Mouse (Mus musculus): ENCODE data around the gene Bmper. TPM values are rescaled to one million over a fixed set of nuclear protein-coding genes. Genes with fewer than 3 reads are reported as not detected.

Gene Bmper
- polyA plus RNA-seq, 1 experiment = not detected

- Histone ChIP-seq H3K4me1 (no peaks in the 10 kb centered on the region), H3K9me3 (0 out of 2 replicates have a peak, but pooled peaks cover 3% of the 10 kb centered on the region), H3K4me3 (replicated peaks) (no peak overlapping the region), H3K27me3 (replicated peaks) (no peaks in the 10 kb centered on the region), H3K36me3 (replicated peaks; ENCODE audit: low read length) (no peaks in the 10 kb centered on the region)
- no peak for TF ChIP-seq GATA1 (IDR thresholded peaks at IDR 0.05; ENCODE audit: borderline replicate concordance, low read length)
- no peak for TF ChIP-seq FLI1 (IDR thresholded peaks at IDR 0.05; ENCODE audit: low read length)
Observed at GRCm38 (mm10) chr9:23354201-23354820, 131.4 kb downstream of the Bmper start.

DNA sequence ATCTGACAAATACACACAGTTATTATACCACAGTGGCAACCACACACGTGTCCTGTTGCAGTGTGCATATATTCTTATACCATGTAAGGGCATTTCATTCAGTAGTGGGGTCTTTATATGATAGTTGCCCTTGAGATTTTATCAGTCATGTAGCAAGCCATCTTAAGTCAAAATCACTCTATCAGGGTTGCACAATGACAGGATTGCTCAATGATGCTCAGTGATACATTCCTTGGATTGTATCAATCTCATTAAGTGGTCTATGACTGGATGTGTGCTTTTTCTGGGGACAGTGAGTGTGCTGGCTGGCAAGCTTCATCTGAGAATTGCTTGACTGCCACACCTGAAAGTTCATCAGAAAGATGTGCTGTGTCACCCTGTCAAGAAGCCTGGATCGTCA is 135.2 kb downstream of the Bmper start:
- Histone ChIP-seq H3K4me3 (replicated peaks) (no peak overlapping the region), H3K27me3 (replicated peaks) (no peaks in the 10 kb centered on the region), H3K36me3 (replicated peaks; ENCODE audit: low read length) (no peaks in the 10 kb centered on the region), H3K9me3 (peaks cover 2% of the 10 kb centered on the region; the same call in 1 of the 2 replicates), H3K4me1 (no peaks in the 10 kb centered on the region)
- no peak for TF ChIP-seq GATA1 (IDR thresholded peaks at IDR 0.05; ENCODE audit: borderline replicate concordance, low read length)
- no peak for TF ChIP-seq FLI1 (IDR thresholded peaks at IDR 0.05; ENCODE audit: low read length)

DNA sequence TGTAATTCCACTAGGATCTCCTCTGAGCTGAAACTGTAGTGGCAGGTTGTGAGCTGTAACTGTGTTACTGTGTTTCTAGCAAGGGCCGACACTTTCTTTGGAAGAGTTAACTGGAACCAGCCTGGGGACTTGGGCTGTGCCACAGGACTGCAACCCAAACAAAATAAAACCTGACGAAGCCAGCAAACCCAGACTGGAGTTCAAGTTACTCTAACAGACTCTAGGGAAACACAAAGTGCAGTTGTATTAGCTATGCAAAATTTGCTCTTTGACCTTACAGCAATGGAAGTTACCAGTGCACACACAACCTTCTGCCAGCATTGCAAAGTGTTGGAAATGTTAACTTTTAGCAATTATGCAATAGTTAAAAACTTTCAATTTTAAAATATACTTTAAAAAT is 140.3 kb downstream of the Bmper start:
- no peaks in the 10 kb centered on the region for H3K4me1 ChIP-seq
- no peaks in the 10 kb centered on the region for H3K27me3 ChIP-seq (replicated peaks)
- no peak for TF ChIP-seq FLI1 (IDR thresholded peaks at IDR 0.05; ENCODE audit: low read length)
- TF ChIP-seq GATA1 (IDR thresholded peaks at IDR 0.05; ENCODE audit: borderline replicate concordance, low read length) = no peak
- no peak overlapping the region for H3K4me3 ChIP-seq (replicated peaks)
- no peaks in the 10 kb centered on the region for H3K36me3 ChIP-seq (replicated peaks; ENCODE audit: low read length)
- peaks cover 3% of the 10 kb centered on the region; the same call in 1 of the 2 replicates for H3K9me3 ChIP-seq

DNA sequence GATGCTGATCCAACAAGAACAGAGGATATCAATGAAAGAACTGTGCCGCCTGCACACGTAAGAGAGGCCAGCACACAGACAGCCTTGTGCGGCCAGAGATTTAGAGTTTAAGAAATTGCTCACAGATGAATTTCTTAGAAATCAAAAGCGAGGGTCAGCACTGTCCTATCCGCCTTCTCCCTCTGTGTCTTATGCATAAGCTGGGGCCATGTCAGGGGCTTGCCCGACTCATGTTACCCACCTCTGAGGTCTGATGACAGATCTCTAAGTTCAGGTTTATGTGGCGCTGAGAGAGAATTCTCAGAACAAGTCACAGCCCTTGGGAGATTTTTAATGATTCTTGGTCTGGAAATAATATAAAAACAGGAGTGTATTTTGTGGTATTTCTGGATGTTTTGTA is 140.7 kb downstream of the Bmper start:
- H3K9me3 ChIP-seq = peaks cover 3% of the 10 kb centered on the region; the same call in 1 of the 2 replicates
- no peaks in the 10 kb centered on the region for H3K36me3 ChIP-seq (replicated peaks; ENCODE audit: low read length)
- H3K27me3 ChIP-seq (replicated peaks) = no peaks in the 10 kb centered on the region
- H3K4me3 ChIP-seq (replicated peaks) = no peak overlapping the region
- no peaks in the 10 kb centered on the region for H3K4me1 ChIP-seq
- no peak for TF ChIP-seq GATA1 (IDR thresholded peaks at IDR 0.05; ENCODE audit: borderline replicate concordance, low read length)
- no peak for TF ChIP-seq FLI1 (IDR thresholded peaks at IDR 0.05; ENCODE audit: low read length)

GRCm38 (mm10) chr9:23364047-23364446 is 141.2 kb downstream of the Bmper start:
- H3K36me3 ChIP-seq (replicated peaks; ENCODE audit: low read length) = no peaks in the 10 kb centered on the region
- H3K9me3 ChIP-seq = peaks cover 3% of the 10 kb centered on the region; the same call in 1 of the 2 replicates
- H3K4me3 ChIP-seq (replicated peaks) = no peak overlapping the region
- H3K27me3 ChIP-seq (replicated peaks) = no peaks in the 10 kb centered on the region
- H3K4me1 ChIP-seq = no peaks in the 10 kb centered on the region
- TF ChIP-seq GATA1 (IDR thresholded peaks at IDR 0.05; ENCODE audit: borderline replicate concordance, low read length) (no peak), FLI1 (IDR thresholded peaks at IDR 0.05; ENCODE audit: low read length) (no peak)

GRCm38 (mm10) chr9:23368124-23368523 is 145.2 kb downstream of the Bmper start:
- Histone ChIP-seq H3K27me3 (replicated peaks) (no peaks in the 10 kb centered on the region), H3K4me1 (no peaks in the 10 kb centered on the region), H3K9me3 (0 out of 2 replicates have a peak, but pooled peaks cover 3% of the 10 kb centered on the region), H3K36me3 (replicated peaks; ENCODE audit: low read length) (no peaks in the 10 kb centered on the region), H3K4me3 (replicated peaks) (no peak overlapping the region)
- TF ChIP-seq GATA1 (IDR thresholded peaks at IDR 0.05; ENCODE audit: borderline replicate concordance, low read length) (no peak), FLI1 (IDR thresholded peaks at IDR 0.05; ENCODE audit: low read length) (no peak)

- H3K36me3 ChIP-seq (replicated peaks; ENCODE audit: low read length) = no peaks in the 10 kb centered on the region
- TF ChIP-seq GATA1 (IDR thresholded peaks at IDR 0.05; ENCODE audit: borderline replicate concordance, low read length) = no peak
- no peak for TF ChIP-seq FLI1 (IDR thresholded peaks at IDR 0.05; ENCODE audit: low read length)
- no peak overlapping the region for H3K4me3 ChIP-seq (replicated peaks)
- H3K4me1 ChIP-seq = no peaks in the 10 kb centered on the region
- H3K9me3 ChIP-seq = no peaks in the 10 kb centered on the region
- no peaks in the 10 kb centered on the region for H3K27me3 ChIP-seq (replicated peaks)
Observed at GRCm38 (mm10) chr9:23374789-23375460, 152.0 kb downstream of the Bmper start.

DNA sequence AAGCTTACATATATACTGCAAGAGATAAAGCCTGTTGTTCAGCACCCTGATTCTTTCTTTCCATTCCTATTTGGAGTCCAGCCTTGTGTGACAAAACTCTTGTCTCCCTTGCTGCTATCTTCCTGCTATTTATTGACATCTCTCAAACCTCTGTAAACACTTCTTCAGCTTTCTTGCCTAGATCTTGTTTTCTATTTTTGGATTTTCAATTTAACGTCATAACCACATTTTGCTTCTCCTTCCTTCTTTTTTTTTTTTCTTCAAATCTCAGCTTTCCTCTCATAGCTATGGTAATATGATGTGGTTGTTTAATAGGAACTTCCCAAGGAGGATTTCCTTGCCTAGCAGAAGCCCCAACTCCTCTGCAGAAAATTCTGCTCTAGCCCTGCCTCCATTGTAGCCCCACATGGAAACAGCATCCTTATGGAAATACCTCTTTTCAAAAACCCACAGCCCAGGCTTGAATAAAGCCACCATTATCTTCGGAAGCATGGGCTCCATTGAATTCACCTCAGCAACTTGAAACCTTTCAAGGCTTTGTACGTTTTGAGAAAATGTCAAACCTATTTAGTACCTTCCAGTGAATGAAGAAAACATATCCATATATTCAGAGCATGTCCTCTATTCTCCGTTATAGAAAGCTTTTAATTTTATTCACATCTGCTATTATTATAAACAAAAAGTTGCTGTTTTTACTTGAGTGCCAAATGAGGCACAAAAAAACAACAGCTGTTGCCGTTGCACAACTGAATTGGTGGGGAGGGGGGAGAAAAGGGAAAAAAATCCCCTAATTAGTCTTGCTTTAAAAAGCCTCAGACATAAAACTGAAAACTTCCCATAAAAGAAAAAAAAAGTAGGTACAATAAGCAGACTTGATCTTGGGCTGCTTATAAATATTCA is 155.2 kb downstream of the Bmper start:
- TF ChIP-seq FLI1 (IDR thresholded peaks at IDR 0.05; ENCODE audit: low read length) = no peak
- no peak for TF ChIP-seq GATA1 (IDR thresholded peaks at IDR 0.05; ENCODE audit: borderline replicate concordance, low read length)
- no peaks in the 10 kb centered on the region for H3K36me3 ChIP-seq (replicated peaks; ENCODE audit: low read length)
- no peak overlapping the region for H3K4me3 ChIP-seq (replicated peaks)
- H3K27me3 ChIP-seq (replicated peaks) = no peaks in the 10 kb centered on the region
- no peaks in the 10 kb centered on the region for H3K4me1 ChIP-seq
- H3K9me3 ChIP-seq = no peaks in the 10 kb centered on the region

GRCm38 (mm10) chr9:23378731-23379170 is 155.9 kb downstream of the Bmper start:
- no peak overlapping the region for H3K4me3 ChIP-seq (replicated peaks)
- TF ChIP-seq GATA1 (IDR thresholded peaks at IDR 0.05; ENCODE audit: borderline replicate concordance, low read length) = no peak

More at GRCm38 (mm10) chr9:23378731-23379170, 155.9 kb downstream of the Bmper start:
- Histone ChIP-seq H3K4me1 (no peaks in the 10 kb centered on the region), H3K36me3 (replicated peaks; ENCODE audit: low read length) (no peaks in the 10 kb centered on the region), H3K9me3 (no peaks in the 10 kb centered on the region), H3K27me3 (replicated peaks) (no peaks in the 10 kb centered on the region)

Data from megakaryocyte, embryonic 14.5 days (primary cell).